Mouse (Mus musculus) skeletal muscle tissue, adult 2 months (tissue): ENCODE measurements around the gene Glis1.

Experiments used
- DNase-seq: peaks from one replicate; pipeline ENCODE4 v3.0.0-alpha.2; 2012; ENCODE audit warnings: low read depth, low spot score

Glis1 gene

GRCm38 (mm10) chr4:107624951-107625350, 190.6 kb downstream of the Glis1 start:
- DNase-seq, result no peak

DNA sequence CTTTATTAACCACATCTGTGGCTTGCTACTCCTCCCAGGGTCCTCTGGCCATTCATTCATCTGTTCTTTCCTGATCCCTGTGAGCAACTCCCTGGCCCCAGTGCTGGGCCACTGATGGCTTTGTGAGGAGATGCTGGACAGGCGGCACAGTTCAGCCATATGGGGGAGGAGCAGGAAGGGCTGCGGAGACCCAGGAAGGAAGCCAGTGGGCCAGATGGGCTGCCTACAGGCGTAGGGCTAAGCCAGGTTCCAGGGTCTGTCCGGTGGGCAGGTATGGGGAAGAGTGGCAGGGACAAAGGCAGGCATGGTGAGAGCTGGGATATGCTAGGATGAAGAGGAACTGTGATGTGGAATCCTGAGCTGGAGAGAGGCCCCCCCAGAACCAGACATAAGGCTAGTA, 193.8 kb downstream of the Glis1 start:
- no peak for DNase-seq

GRCm38 (mm10) chr4:107628921-107629411, 194.6 kb downstream of the Glis1 start:
- DNase-seq, result no peak

DNA sequence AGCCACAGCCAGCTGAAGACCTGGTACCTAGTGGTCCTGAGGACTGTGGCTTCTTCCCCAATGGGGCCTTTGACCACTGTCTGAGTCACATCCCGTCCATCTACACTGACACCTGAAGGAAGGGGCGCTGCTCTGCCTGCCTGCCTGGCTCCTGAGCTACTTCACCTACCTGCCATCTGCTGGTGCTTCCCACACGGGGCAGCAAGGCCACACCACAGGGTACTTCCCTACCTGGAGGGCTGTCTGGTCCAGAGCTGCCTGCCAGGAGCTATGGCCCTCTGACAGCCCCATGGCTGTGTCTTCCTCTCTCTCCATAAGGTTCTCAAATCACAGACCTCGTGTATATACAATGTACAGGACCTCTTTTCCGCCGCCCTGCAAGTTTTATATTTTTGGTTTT, 200.2 kb downstream of the Glis1 start:
- no peak for DNase-seq

DNA sequence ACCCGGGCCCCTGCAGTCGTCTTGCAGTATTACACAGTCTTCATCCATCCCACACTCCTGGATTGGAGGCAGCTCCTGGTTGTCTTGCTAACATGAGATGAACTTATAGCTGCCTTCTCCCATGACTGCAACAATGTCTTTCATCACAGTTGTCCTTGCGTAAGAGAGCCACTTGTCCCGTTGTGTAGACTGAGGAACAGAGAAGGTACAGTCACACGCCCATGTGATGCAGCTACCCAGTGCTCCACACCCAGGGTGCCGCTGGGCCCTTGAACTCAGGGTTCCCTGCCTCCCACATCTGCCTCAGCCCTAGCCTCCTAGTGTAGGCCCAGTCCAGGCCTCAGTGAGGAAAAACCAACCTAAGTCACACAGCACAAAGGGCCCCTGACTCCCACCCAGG, 201.7 kb downstream of the Glis1 start:
- DNase-seq, result no peak

DNA sequence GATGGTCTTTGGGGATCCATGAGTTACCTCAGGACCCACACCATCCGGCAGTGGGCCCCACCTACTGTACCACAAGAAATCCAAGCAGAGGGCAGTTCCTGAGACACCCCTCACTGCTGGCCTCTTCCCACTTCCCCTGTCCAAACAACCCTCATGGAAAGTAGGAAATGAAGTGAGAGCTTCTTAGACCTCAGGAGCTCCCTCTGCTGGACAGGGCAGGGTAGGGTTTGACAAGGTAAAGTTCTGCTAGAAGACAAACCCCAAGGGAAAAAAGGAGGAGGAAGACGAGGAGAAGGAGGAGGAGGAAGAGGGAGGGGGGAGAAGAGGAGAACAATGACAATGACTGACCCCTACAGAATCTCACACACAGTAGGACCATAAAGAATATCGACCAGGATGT, 203.3 kb downstream of the Glis1 start:
- DNase-seq, result peak; percentile 30

- no peak for DNase-seq
These were observed 203.9 kb downstream of the Glis1 start for GRCm38 (mm10) chr4:107638303-107638702.

GRCm38 (mm10) chr4:107641624-107642023, 207.2 kb downstream of the Glis1 start:
- DNase-seq, result peak; percentile 76

GRCm38 (mm10) chr4:107648959-107649485, 214.6 kb downstream of the Glis1 start:
- DNase-seq, result no peak

GRCm38 (mm10) chr4:107651021-107651496, 216.7 kb downstream of the Glis1 start:
- DNase-seq, result no peak

GRCm38 (mm10) chr4:107652598-107653279, 218.3 kb downstream of the Glis1 start:
- peak; percentile 38 for DNase-seq

DNA sequence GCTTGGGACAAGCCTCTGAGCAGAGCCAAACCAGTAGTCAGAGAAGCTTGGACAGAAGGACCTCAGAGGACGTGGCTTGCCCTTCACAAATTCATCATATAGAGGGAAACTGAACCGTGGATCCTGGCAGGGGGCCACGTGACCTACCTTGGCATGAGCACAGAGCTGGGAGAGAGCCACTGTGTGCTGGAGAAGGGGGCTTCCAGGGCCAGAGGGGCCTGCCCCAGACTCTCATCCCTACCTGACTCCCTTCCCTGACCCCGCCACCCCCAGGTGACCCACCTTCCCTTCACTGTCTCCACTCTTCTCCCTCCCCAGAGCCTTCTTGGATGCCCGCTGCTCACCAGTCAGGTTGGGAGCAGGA, 218.9 kb downstream of the Glis1 start:
- DNase-seq, result no peak

GRCm38 (mm10) chr4:107660649-107661048, 226.3 kb downstream of the Glis1 start:
- no peak for DNase-seq

DNA sequence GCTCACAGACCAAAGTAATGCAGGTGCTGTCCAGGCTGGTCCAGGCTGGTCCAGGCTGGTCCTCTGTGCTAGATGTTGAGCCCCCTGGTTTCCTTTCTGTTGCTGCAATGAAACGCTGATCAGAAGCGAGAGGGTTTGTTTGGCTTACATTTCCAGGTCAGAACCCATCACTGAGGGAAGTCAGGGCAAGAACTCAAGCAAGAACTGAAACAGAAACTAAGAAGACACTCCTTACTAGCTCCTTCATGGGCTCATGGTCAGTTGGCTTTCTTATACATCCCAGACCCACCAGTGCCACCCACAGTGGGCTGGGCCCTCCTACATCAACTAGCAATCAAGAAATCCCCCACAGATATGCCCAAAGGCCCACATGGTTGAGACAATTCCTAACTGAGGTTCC, 234.1 kb downstream of the Glis1 start:
- DNase-seq, result no peak

- DNase-seq, result no peak
These were observed 236.3 kb downstream of the Glis1 start for GRCm38 (mm10) chr4:107670731-107671130.

- peak; percentile 36 for DNase-seq
These were observed 239.4 kb downstream of the Glis1 start for GRCm38 (mm10) chr4:107673638-107674321.

DNA sequence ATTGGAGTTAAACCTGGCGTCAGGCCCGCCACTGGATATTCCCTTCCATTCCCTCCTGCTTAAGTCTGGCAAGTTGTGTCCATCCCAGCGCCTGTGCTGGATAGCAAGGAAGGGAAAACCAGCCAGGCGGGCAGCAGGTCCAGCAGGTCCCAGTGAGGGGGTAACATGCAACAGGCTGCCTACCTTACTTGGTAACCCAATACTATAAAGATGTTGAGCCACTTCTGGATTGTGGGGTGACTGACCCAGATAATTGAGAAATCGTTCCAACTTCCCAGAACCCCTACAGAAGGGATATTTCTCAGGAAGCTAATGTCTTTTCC, 239.9 kb downstream of the Glis1 start:
- DNase-seq, result no peak

DNA sequence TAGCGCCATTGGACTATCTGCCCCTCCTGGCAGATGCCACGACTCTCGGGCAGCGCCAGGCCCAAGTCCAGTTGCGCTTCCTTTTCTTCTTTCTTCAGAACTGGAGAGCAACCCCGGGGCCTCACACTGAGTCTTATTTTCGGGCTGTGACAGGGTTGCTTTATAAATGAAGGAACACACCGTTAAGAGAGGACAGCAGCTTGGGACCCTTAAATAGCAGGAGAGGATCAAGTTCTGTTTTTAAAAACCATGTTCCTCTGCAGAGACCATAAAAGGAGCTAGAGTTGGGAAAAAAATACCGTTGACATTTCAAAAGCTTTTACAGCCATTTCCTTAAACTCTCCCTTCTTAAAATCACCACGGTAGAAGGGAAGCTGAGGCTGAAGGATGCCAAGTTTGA, 241.3 kb downstream of the Glis1 start:
- no peak for DNase-seq

DNA sequence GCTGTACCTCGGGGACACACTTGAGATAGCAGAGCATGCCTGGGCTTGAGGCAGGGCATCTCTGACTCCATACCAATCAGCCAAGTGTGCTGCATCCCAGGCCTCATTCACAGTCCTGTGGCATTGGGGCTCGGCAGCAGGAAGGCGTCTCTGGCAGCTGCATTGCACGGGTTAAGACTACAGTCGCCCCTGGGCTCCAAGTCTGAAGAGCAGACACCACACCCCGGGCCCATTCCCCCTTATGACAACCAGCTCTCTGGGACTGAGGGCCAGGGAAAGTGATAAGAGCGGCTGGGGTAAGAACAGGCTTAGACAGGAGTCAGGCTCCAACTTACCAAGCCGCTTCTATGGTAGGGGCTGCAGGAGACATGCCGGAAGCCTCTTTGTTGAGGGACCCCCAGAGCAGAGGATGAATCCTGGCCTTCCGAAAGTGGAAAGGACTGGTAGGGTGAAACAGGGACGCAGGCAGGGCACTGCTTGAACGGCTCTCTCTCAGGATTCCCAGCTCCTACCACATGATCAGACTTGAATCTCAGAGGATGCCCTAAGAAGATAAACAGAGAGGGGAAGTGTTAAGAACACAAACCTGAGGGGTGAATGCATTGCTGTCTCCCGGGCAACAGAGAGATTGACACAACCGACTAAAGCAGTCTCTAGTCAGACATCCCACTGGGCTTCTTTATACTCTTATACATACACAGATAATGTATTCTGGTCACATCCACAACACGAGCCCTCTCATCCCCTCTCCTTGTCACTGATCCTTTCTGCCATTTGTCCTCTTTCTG, 246.1 kb downstream of the Glis1 start:
- no peak for DNase-seq

GRCm38 (mm10) chr4:107681099-107681849, 246.9 kb downstream of the Glis1 start:
- DNase-seq, result no peak

GRCm38 (mm10) chr4:107683006-107683756, 248.8 kb downstream of the Glis1 start:
- DNase-seq, result no peak
